Mouse (Mus musculus): ENCODE measurements around the gene Olfr173. TPM values are rescaled to one million over a fixed set of nuclear protein-coding genes. Genes with fewer than 3 reads are reported as not detected.

The Olfr173 gene
- total RNA-seq (2018; cell fraction: chromatin; rRNA removed): not detected
- total RNA-seq (2018; cell fraction: cytosol; rRNA removed): not detected
- total RNA-seq (2018; cell fraction: nucleus; rRNA removed): not detected
- polyA plus RNA-seq (2018): not detected in 3 replicates

GRCm38 (mm10) chr16:58800168-58800567 is at the start of gene Olfr173:
TSS of gene Olfr173 (minus strand) at chr16:58800268.
- 75% methylated on average over 2 of the region's 2 CpGs for WGBS (ENCODE audit: missing documents)
- Histone ChIP-seq H3K27ac (no peak within 1 kb of the TSS), H3K36me3 (ENCODE audit: inconsistent target) (no peaks in the 10 kb centered on the region), H3K79me2 (ENCODE audit: inconsistent target) (no peaks in the 10 kb centered on the region), H3K4me3 (ENCODE audit: inconsistent target) (no peak within 1 kb of the TSS)

- Histone ChIP-seq H3K4me3 (ENCODE audit: inconsistent target) (no peak within 1 kb of the TSS), H3K36me3 (ENCODE audit: inconsistent target) (no peaks in the 10 kb centered on the region), H3K27ac (no peak within 1 kb of the TSS), H3K79me2 (ENCODE audit: inconsistent target) (no peaks in the 10 kb centered on the region)
- WGBS (ENCODE audit: missing documents): 80% methylated on average over 1 of the region's 1 CpGs
Observed at GRCm38 (mm10) chr16:58826732-58827319, 26.8 kb upstream of the Olfr173 start, which contains the start of gene Olfr175-ps1. TSS of gene Olfr175-ps1 (minus strand) at chr16:58826782.

GRCm38 (mm10) chr16:58763076-58763475 is 37.0 kb downstream of the Olfr173 start, which contains the start of gene Olfr172:
TSS of gene Olfr172 (minus strand) at chr16:58763176.
- no peak within 1 kb of the TSS for H3K4me3 ChIP-seq (ENCODE audit: inconsistent target)
- no peaks in the 10 kb centered on the region for H3K79me2 ChIP-seq (ENCODE audit: inconsistent target)
- WGBS (ENCODE audit: missing documents): 82% methylated on average over 1 of the region's 1 CpGs
- H3K27ac ChIP-seq: no peak within 1 kb of the TSS
- no peaks in the 10 kb centered on the region for H3K36me3 ChIP-seq (ENCODE audit: inconsistent target)

GRCm38 (mm10) chr16:58756191-58756590 is 43.9 kb downstream of the Olfr173 start:
- H3K36me3 ChIP-seq (ENCODE audit: inconsistent target): no peaks in the 10 kb centered on the region
- H3K27ac ChIP-seq: no peak overlapping the region
- H3K79me2 ChIP-seq (ENCODE audit: inconsistent target): no peaks in the 10 kb centered on the region
- no peak overlapping the region for H3K4me3 ChIP-seq (ENCODE audit: inconsistent target)

GRCm38 (mm10) chr16:58751314-58751713 is 48.8 kb downstream of the Olfr173 start:
- no peaks in the 10 kb centered on the region for H3K79me2 ChIP-seq (ENCODE audit: inconsistent target)
- WGBS (ENCODE audit: missing documents): 18% methylated on average over 1 of the region's 1 CpGs
- no peak overlapping the region for H3K4me3 ChIP-seq (ENCODE audit: inconsistent target)
- no peak overlapping the region for H3K27ac ChIP-seq
- no peaks in the 10 kb centered on the region for H3K36me3 ChIP-seq (ENCODE audit: inconsistent target)

- no peak overlapping the region for H3K27ac ChIP-seq
- 89% methylated on average over 4 of the region's 4 CpGs for WGBS (ENCODE audit: missing documents)
- no peaks in the 10 kb centered on the region for H3K79me2 ChIP-seq (ENCODE audit: inconsistent target)
- H3K4me3 ChIP-seq (ENCODE audit: inconsistent target): no peak overlapping the region
- no peaks in the 10 kb centered on the region for H3K36me3 ChIP-seq (ENCODE audit: inconsistent target)
Observed at GRCm38 (mm10) chr16:58746715-58747114, 53.4 kb downstream of the Olfr173 start.

Other genes with a start within 250 kb of the Olfr173 start
- not detected in 3 replicates for gene Gm813, start 183.3 kb downstream of the Olfr173 start, polyA plus RNA-seq (2018)
- gene E330017A01Rik, start 161.5 kb downstream of the Olfr173 start, polyA plus RNA-seq (2018): not detected in 3 replicates
- gene Cpox, start 130.0 kb downstream of the Olfr173 start, polyA plus RNA-seq (2018): 8.6 to 10.9 TPM (median 9.6 TPM) in 3 replicates
- not detected in 3 replicates for gene Gpr15, start 81.2 kb downstream of the Olfr173 start, polyA plus RNA-seq (2018)
- gene Cldnd1, start 72.4 kb downstream of the Olfr173 start, polyA plus RNA-seq (2018): 15.5 to 31.0 TPM (median 28.5 TPM) in 3 replicates
- gene Olfr172, start 37.1 kb downstream of the Olfr173 start, polyA plus RNA-seq (2018): not detected in 3 replicates
- gene Olfr175-ps1, start 26.5 kb upstream of the Olfr173 start, polyA plus RNA-seq (2018): not detected in 3 replicates
- gene Olfr177, start 74.5 kb upstream of the Olfr173 start, polyA plus RNA-seq (2018): not detected in 3 replicates
- gene Olfr178, start 91.8 kb upstream of the Olfr173 start, polyA plus RNA-seq (2018): not detected in 3 replicates
- gene Olfr181, start 128.5 kb upstream of the Olfr173 start, polyA plus RNA-seq (2018): not detected in 3 replicates
- not detected in 3 replicates for gene Olfr180, start 129.1 kb upstream of the Olfr173 start, polyA plus RNA-seq (2018)
- gene Olfr183, start 195.1 kb upstream of the Olfr173 start, polyA plus RNA-seq (2018): not detected in 3 replicates
- not detected in 3 replicates for gene Olfr186, start 230.0 kb upstream of the Olfr173 start, polyA plus RNA-seq (2018)
- not detected in 3 replicates for gene Olfr187, start 239.5 kb upstream of the Olfr173 start, polyA plus RNA-seq (2018)

Measured in macrophage (primary cell).